Mouse (Mus musculus) left cerebral cortex, adult 8-10 months (tissue): ENCODE results near the gene Nusap1. TPM values are rescaled to one million over a fixed set of nuclear protein-coding genes. Genes with fewer than 3 reads are reported as not detected.
A peak's percentile ranks its signal among the peaks of the same experiment; 100 is the strongest.
"Not testable (repeated sequence)": the region's sequence is repeated elsewhere in the genome, so short reads cannot be mapped to it uniquely, and the experiment has no call there.

ENCODE experiments used
- DNase-seq, 2 experiments: peaks; one replicate each; pipeline ENCODE4 v3.0.0; 2022; ENCODE audit warnings: low spot score in 2 of 2
- total RNA-seq, 4 experiments: library from RNA; stranded (reverse); gene quantifications; 2 replicates each; pipeline ENCODE4 v1.2.4; 2022

Nusap1 gene
- total RNA-seq: 1 to 10 TPM in 1 of 4 experiments, under 1 TPM in 3; 0.46 to 1.6 (median 0.56) TPM

GRCm38 (mm10) chr2:119618199-119618982 lies at the start of gene Nusap1, which contains the start of gene Oip5:
Nusap1 (plus strand) TSS chr2:119618298.
Oip5 (minus strand) TSS chr2:119618469.
- DNase-seq: peak; percentile 69 to 96

- no peak for DNase-seq
Measured at GRCm38 (mm10) chr2:119572471-119572870, 45.6 kb upstream of the Nusap1 start.

GRCm38 (mm10) chr2:119581571-119581970 lies 36.5 kb upstream of the Nusap1 start:
- no peak for DNase-seq

GRCm38 (mm10) chr2:119583439-119583838 lies 34.7 kb upstream of the Nusap1 start:
- DNase-seq: no peak

GRCm38 (mm10) chr2:119584282-119584681 lies 33.8 kb upstream of the Nusap1 start:
- no peak for DNase-seq

GRCm38 (mm10) chr2:119587383-119587782 lies 30.7 kb upstream of the Nusap1 start:
- DNase-seq: no peak

GRCm38 (mm10) chr2:119591247-119591646 lies 26.9 kb upstream of the Nusap1 start:
- DNase-seq: no peak

- no peak for DNase-seq
Measured at GRCm38 (mm10) chr2:119593765-119594112, 24.4 kb upstream of the Nusap1 start.

GRCm38 (mm10) chr2:119594113-119594981 lies 23.8 kb upstream of the Nusap1 start:
- peak; percentile 88 to 92 for DNase-seq

- DNase-seq: no peak
Measured at GRCm38 (mm10) chr2:119595308-119595707, 22.8 kb upstream of the Nusap1 start.

GRCm38 (mm10) chr2:119596781-119597330 lies 21.2 kb upstream of the Nusap1 start:
- DNase-seq: peak in 1 of 2 experiments; percentile 69

GRCm38 (mm10) chr2:119601027-119601426 lies 17.1 kb upstream of the Nusap1 start:
- peak in 1 of 2 experiments; percentile 38 for DNase-seq

- peak in 1 of 2 experiments; percentile 15 for DNase-seq
Measured at GRCm38 (mm10) chr2:119601575-119601974, 16.5 kb upstream of the Nusap1 start.

GRCm38 (mm10) chr2:119602488-119602887 lies 15.6 kb upstream of the Nusap1 start:
- DNase-seq: no peak

- DNase-seq: no peak
Measured at GRCm38 (mm10) chr2:119603909-119604308, 14.2 kb upstream of the Nusap1 start.

- no peak for DNase-seq
Measured at GRCm38 (mm10) chr2:119605361-119605973, 12.6 kb upstream of the Nusap1 start.

- DNase-seq: no peak
Measured at GRCm38 (mm10) chr2:119607023-119607422, 11.1 kb upstream of the Nusap1 start.

- no peak for DNase-seq
Measured at GRCm38 (mm10) chr2:119617841-119618198, 278 bp upstream of the Nusap1 start.

GRCm38 (mm10) chr2:119619002-119619401 lies 904 bp downstream of the Nusap1 start:
- DNase-seq: not testable (repeated sequence)

- DNase-seq: no peak
Measured at GRCm38 (mm10) chr2:119621302-119621701, 3.2 kb downstream of the Nusap1 start.

- no peak for DNase-seq
Measured at GRCm38 (mm10) chr2:119636781-119637180, 18.7 kb downstream of the Nusap1 start.
